Mouse (Mus musculus): ENCODE data around the gene Cdca7l. TPM values are rescaled to one million over a fixed set of nuclear protein-coding genes. Genes with fewer than 3 reads are reported as not detected.
"Not testable (repeated sequence)": the region's sequence is repeated elsewhere in the genome, so short reads cannot be mapped to it uniquely, and the experiment has no call there.

The Cdca7l gene
- total RNA-seq (2021): under 1 TPM; 0.16 to 0.23 TPM
- polyA plus RNA-seq (2012; rRNA removed): 0.10 and 0.26 TPM in 2 replicates
- long read RNA-seq: 0 reads

GRCm38 (mm10) chr12:117803989-117804388, at the start of gene Cdca7l:
Gene Cdca7l (plus strand): TSS chr12:117804289.
- intact Hi-C loops (cut with DNase I); DNase-seq; H3K36me3 ChIP-seq (ENCODE audit: control insufficient read depth, insufficient read depth, low read length); H3K27me3 ChIP-seq (ENCODE audit: control insufficient read depth, insufficient read depth, low read length); H3K4me1 ChIP-seq (ENCODE audit: control insufficient read depth, insufficient read depth, low read length); H3K9ac ChIP-seq (ENCODE audit: low read depth, low read length); H3K27ac ChIP-seq; H3K79me2 ChIP-seq (replicated peaks; ENCODE audit: control insufficient read depth, insufficient read depth, low read length); H3K4me3 ChIP-seq: not testable (repeated sequence)
- 88% methylated on average over 1 of the region's 6 CpGs for WGBS

GRCm38 (mm10) chr12:117756010-117756409, 48.1 kb upstream of the Cdca7l start:
- Histone ChIP-seq H3K36me3 (ENCODE audit: control insufficient read depth, insufficient read depth, low read length) (peaks cover 19% of the 10 kb centered on the region), H3K27me3 (ENCODE audit: control insufficient read depth, insufficient read depth, low read length) (no peaks in the 10 kb centered on the region), H3K4me1 (ENCODE audit: control insufficient read depth, insufficient read depth, low read length) (peaks cover 10% of the 10 kb centered on the region), H3K79me2 (replicated peaks; ENCODE audit: control insufficient read depth, insufficient read depth, low read length) (no peaks in the 10 kb centered on the region), H3K9ac (ENCODE audit: low read depth, low read length) (no peak overlapping the region), H3K4me3 (no peak overlapping the region), H3K27ac (peak overlapping the region; percentile 52)
- 12% methylated on average over 7 of the region's 7 CpGs for WGBS
- intact Hi-C loops (cut with DNase I): no loop called here
- TF ChIP-seq POLR2A (IDR thresholded peaks at IDR 0.05; ENCODE audit: insufficient read depth, low read depth, low read length) (no peak), CTCF (IDR thresholded peaks at IDR 0.05) (peak; percentile 35), EP300 (IDR thresholded peaks at IDR 0.05; ENCODE audit: insufficient read depth, low read depth, low read length) (0 out of 2 replicates have a peak, but pooled peaks have one; percentile 39)
- peak in 1 of 2 experiments; percentile 43 for DNase-seq

GRCm38 (mm10) chr12:117760373-117760772, 43.7 kb upstream of the Cdca7l start:
- DNase-seq: no peak
- Histone ChIP-seq H3K4me3 (no peak overlapping the region), H3K27ac (no peak overlapping the region; the same call in 1 of the 2 replicates), H3K27me3 (ENCODE audit: control insufficient read depth, insufficient read depth, low read length) (no peaks in the 10 kb centered on the region), H3K9ac (ENCODE audit: low read depth, low read length) (no peak overlapping the region), H3K36me3 (ENCODE audit: control insufficient read depth, insufficient read depth, low read length) (peaks cover 12% of the 10 kb centered on the region), H3K4me1 (ENCODE audit: control insufficient read depth, insufficient read depth, low read length) (peaks cover 15% of the 10 kb centered on the region), H3K79me2 (replicated peaks; ENCODE audit: control insufficient read depth, insufficient read depth, low read length) (no peaks in the 10 kb centered on the region)
- TF ChIP-seq CTCF (IDR thresholded peaks at IDR 0.05): no peak
- TF ChIP-seq POLR2A (IDR thresholded peaks at IDR 0.05; ENCODE audit: insufficient read depth, low read depth, low read length): no peak
- no peak for TF ChIP-seq EP300 (IDR thresholded peaks at IDR 0.05; ENCODE audit: insufficient read depth, low read depth, low read length)
- 48% methylated on average over 5 of the region's 5 CpGs for WGBS
- intact Hi-C loops (cut with DNase I): no loop called here

GRCm38 (mm10) chr12:117760846-117761245, 43.2 kb upstream of the Cdca7l start:
- H3K27ac ChIP-seq: peak overlapping the region; percentile 6; the same call in 1 of the 2 replicates
- H3K79me2 ChIP-seq (replicated peaks; ENCODE audit: control insufficient read depth, insufficient read depth, low read length): no peaks in the 10 kb centered on the region
- H3K4me1 ChIP-seq (ENCODE audit: control insufficient read depth, insufficient read depth, low read length): peaks cover 13% of the 10 kb centered on the region
- no peak overlapping the region for H3K9ac ChIP-seq (ENCODE audit: low read depth, low read length)
- H3K27me3 ChIP-seq (ENCODE audit: control insufficient read depth, insufficient read depth, low read length): no peaks in the 10 kb centered on the region
- TF ChIP-seq EP300 (IDR thresholded peaks at IDR 0.05; ENCODE audit: insufficient read depth, low read depth, low read length) (no peak), POLR2A (IDR thresholded peaks at IDR 0.05; ENCODE audit: insufficient read depth, low read depth, low read length) (no peak), CTCF (IDR thresholded peaks at IDR 0.05) (no peak)
- no peak overlapping the region for H3K4me3 ChIP-seq
- no peak for DNase-seq
- intact Hi-C loops (cut with DNase I): no loop called here
- peaks cover 8% of the 10 kb centered on the region for H3K36me3 ChIP-seq (ENCODE audit: control insufficient read depth, insufficient read depth, low read length)

GRCm38 (mm10) chr12:117761698-117762097, 42.4 kb upstream of the Cdca7l start:
- H3K4me1 ChIP-seq (ENCODE audit: control insufficient read depth, insufficient read depth, low read length): peaks cover 9% of the 10 kb centered on the region
- H3K27ac ChIP-seq: no peak overlapping the region
- intact Hi-C loops (cut with DNase I): no loop called here
- H3K4me3 ChIP-seq: no peak overlapping the region
- no peaks in the 10 kb centered on the region for H3K27me3 ChIP-seq (ENCODE audit: control insufficient read depth, insufficient read depth, low read length)
- TF ChIP-seq CTCF (IDR thresholded peaks at IDR 0.05): no peak
- TF ChIP-seq EP300 (IDR thresholded peaks at IDR 0.05; ENCODE audit: insufficient read depth, low read depth, low read length): no peak
- no peak for TF ChIP-seq POLR2A (IDR thresholded peaks at IDR 0.05; ENCODE audit: insufficient read depth, low read depth, low read length)
- WGBS: 28% methylated on average over 1 of the region's 1 CpGs
- peak in 1 of 2 experiments; percentile 26 for DNase-seq
- H3K79me2 ChIP-seq (replicated peaks; ENCODE audit: control insufficient read depth, insufficient read depth, low read length): no peaks in the 10 kb centered on the region
- no peak overlapping the region for H3K9ac ChIP-seq (ENCODE audit: low read depth, low read length)
- H3K36me3 ChIP-seq (ENCODE audit: control insufficient read depth, insufficient read depth, low read length): peaks cover 5% of the 10 kb centered on the region

- Histone ChIP-seq H3K9ac (ENCODE audit: low read depth, low read length) (no peak overlapping the region), H3K4me3 (no peak overlapping the region), H3K4me1 (ENCODE audit: control insufficient read depth, insufficient read depth, low read length) (peaks cover 9% of the 10 kb centered on the region), H3K36me3 (ENCODE audit: control insufficient read depth, insufficient read depth, low read length) (peaks cover 5% of the 10 kb centered on the region), H3K27ac (peak overlapping the region; percentile 24), H3K79me2 (replicated peaks; ENCODE audit: control insufficient read depth, insufficient read depth, low read length) (no peaks in the 10 kb centered on the region), H3K27me3 (ENCODE audit: control insufficient read depth, insufficient read depth, low read length) (no peaks in the 10 kb centered on the region)
- TF ChIP-seq EP300 (IDR thresholded peaks at IDR 0.05; ENCODE audit: insufficient read depth, low read depth, low read length): 0 out of 2 replicates have a peak, but pooled peaks have one; percentile 63
- peak; percentile 38; the same call in 1 of the 2 replicates for TF ChIP-seq POLR2A (IDR thresholded peaks at IDR 0.05; ENCODE audit: insufficient read depth, low read depth, low read length)
- TF ChIP-seq CTCF (IDR thresholded peaks at IDR 0.05): no peak
- peak in 1 of 2 experiments; percentile 59 for DNase-seq
- WGBS: 45% methylated on average over 3 of the region's 3 CpGs
- intact Hi-C loops (cut with DNase I): loop anchor here (1.0 kb wide), 1 partner anchor 100 kb away; no protein-coding TSS in a partner anchor
These were observed 40.8 kb upstream of the Cdca7l start for GRCm38 (mm10) chr12:117763247-117763646.

Measured in heart, adult 2 months (tissue).